Comparison of ENCODE assay signal across 22 mouse cellular contexts in genomic region chr2:127976276-127976675, GRCm38 (mm10).
DNase-seq lines count a peak whose midpoint lies in the region; TF ChIP-seq lines count a peak whose summit lies in the region.
"Had no signal": no experiment of that assay in that cellular context is flagged by ENCODE, and none has a peak within 500 bp of the region (broad histone marks: within the 10 kb centered on the region; RNA-seq: fewer than 3 reads in every experiment).

No protein-coding gene starts in this region.

- DNase-seq in heart, adult 11 months, result peak; percentile 51
- DNase-seq in heart, adult 2 months, result no peak
- peak; percentile 65 for DNase-seq in retina, adult 2 months (ENCODE audit: low read depth, low spot score)
- no peak for DNase-seq in retina, embryonic 14.5 days (ENCODE audit: low spot score)
- peak; percentile 27 for DNase-seq in retina, postnatal 7 days (ENCODE audit: low read depth, low spot score)
- DNase-seq in hindbrain, embryonic 10.5 days (ENCODE audit: low spot score), result no peak
- DNase-seq: adrenal gland, adult 8-10 months; adrenal gland, postnatal 14 days; adrenal gland, postnatal 36 days; B cell, adult 2 months; cerebellum, adult 11-12 months; cerebellum, adult 2 months; cerebellum, adult 9-10 months; cerebellum, postnatal 10 days; cerebellum, postnatal 25 days; embryo, embryonic 11 days had no signal

- H3K27me3 ChIP-seq in heart, adult 2 months (ENCODE audit: control insufficient read depth, insufficient read depth, low read length), result no peaks in the 10 kb centered on the region
- H3K27me3 ChIP-seq in hindbrain, embryonic 10.5 days (ENCODE audit: insufficient read depth, poor library complexity, severe bottlenecking), result no peaks in the 10 kb centered on the region
- H3K27me3 ChIP-seq: embryonic facial prominence, embryonic 13.5 days; embryonic facial prominence, embryonic 15.5 days; forebrain, embryonic 12.5 days had no signal

- TF ChIP-seq EP300 in heart, adult 2 months (IDR thresholded peaks at IDR 0.05; ENCODE audit: insufficient read depth, low read depth, low read length), result no peak

- 88% methylated on average over 1 of the region's 1 CpGs for WGBS in heart, adult 2 months
- 95% methylated on average over 1 of the region's 1 CpGs for WGBS in hindbrain, embryonic 10.5 days

- H3K9ac ChIP-seq in heart, adult 2 months (ENCODE audit: low read depth, low read length), result no peak overlapping the region
- H3K9ac ChIP-seq: embryonic facial prominence, embryonic 13.5 days; embryonic facial prominence, embryonic 15.5 days; forebrain, embryonic 12.5 days had no signal

- no peak for TF ChIP-seq POLR2A in heart, adult 2 months (IDR thresholded peaks at IDR 0.05; ENCODE audit: insufficient read depth, low read depth, low read length)

- H3K4me1 ChIP-seq in heart, adult 2 months (ENCODE audit: control insufficient read depth, insufficient read depth, low read length), result no peaks in the 10 kb centered on the region
- H3K4me1 ChIP-seq in hindbrain, embryonic 10.5 days (replicated peaks), result no peaks in the 10 kb centered on the region; the same call in 1 of the 2 replicates
- H3K4me1 ChIP-seq: embryonic facial prominence, embryonic 15.5 days; forebrain, embryonic 10.5 days; forebrain, embryonic 12.5 days had no signal

- no peak overlapping the region for H3K4me3 ChIP-seq in heart, adult 2 months
- no peak overlapping the region for H3K4me3 ChIP-seq in hindbrain, embryonic 10.5 days
- H3K4me3 ChIP-seq: embryonic facial prominence, embryonic 13.5 days; embryonic facial prominence, embryonic 15.5 days; erythroblast, embryonic 14.5 days; forebrain, embryonic 10.5 days; forebrain, embryonic 12.5 days had no signal

- no peak for TF ChIP-seq CTCF in heart, adult 2 months (IDR thresholded peaks at IDR 0.05)

- intact Hi-C loops in heart, adult 2 months (cut with DNase I), result no loop called here

- H3K9me3 ChIP-seq in hindbrain, embryonic 10.5 days, result no peaks in the 10 kb centered on the region
- H3K9me3 ChIP-seq: embryonic facial prominence, embryonic 13.5 days; embryonic facial prominence, embryonic 15.5 days; forebrain, embryonic 10.5 days; forebrain, embryonic 12.5 days; G1E had no signal

- no peaks in the 10 kb centered on the region for H3K36me3 ChIP-seq in heart, adult 2 months (ENCODE audit: control insufficient read depth, insufficient read depth, low read length)
- H3K36me3 ChIP-seq in hindbrain, embryonic 10.5 days, result no peaks in the 10 kb centered on the region
- H3K36me3 ChIP-seq: embryonic facial prominence, embryonic 13.5 days; embryonic facial prominence, embryonic 15.5 days; forebrain, embryonic 10.5 days; forebrain, embryonic 12.5 days; G1E had no signal

- no peaks in the 10 kb centered on the region for H3K79me2 ChIP-seq in heart, adult 2 months (replicated peaks; ENCODE audit: control insufficient read depth, insufficient read depth, low read length)

- H3K27ac ChIP-seq in heart, adult 2 months, result no peak overlapping the region
- no peak overlapping the region for H3K27ac ChIP-seq in hindbrain, embryonic 10.5 days
- H3K27ac ChIP-seq: embryonic facial prominence, embryonic 13.5 days; embryonic facial prominence, embryonic 15.5 days; forebrain, embryonic 10.5 days; forebrain, embryonic 12.5 days had no signal

Comparison
In these comparisons a context has a peak if more than half of its experiments do, and no peak if none do; other contexts are left out.
1. DNase-seq: peak in heart, adult 11 months (single experiment), retina, adult 2 months (single experiment) and retina, postnatal 7 days (single experiment); none in heart, adult 2 months (0 of 2), retina, embryonic 14.5 days (single experiment) and hindbrain, embryonic 10.5 days (single experiment).